Mouse (Mus musculus) frontal cortex, postnatal 36 days (tissue): ENCODE measurements around the gene Ces4a.
A peak's percentile ranks its signal among the peaks of the same experiment; 100 is the strongest.
"Not testable (repeated sequence)": the region's sequence is repeated elsewhere in the genome, so short reads cannot be mapped to it uniquely, and the experiment has no call there.

ENCODE experiments used
- DNase-seq, 2 experiments: peaks; one replicate each; pipeline ENCODE4 v3.0.0; 2022; ENCODE audit warnings: low spot score in 2 of 2

The Ces4a gene

DNA sequence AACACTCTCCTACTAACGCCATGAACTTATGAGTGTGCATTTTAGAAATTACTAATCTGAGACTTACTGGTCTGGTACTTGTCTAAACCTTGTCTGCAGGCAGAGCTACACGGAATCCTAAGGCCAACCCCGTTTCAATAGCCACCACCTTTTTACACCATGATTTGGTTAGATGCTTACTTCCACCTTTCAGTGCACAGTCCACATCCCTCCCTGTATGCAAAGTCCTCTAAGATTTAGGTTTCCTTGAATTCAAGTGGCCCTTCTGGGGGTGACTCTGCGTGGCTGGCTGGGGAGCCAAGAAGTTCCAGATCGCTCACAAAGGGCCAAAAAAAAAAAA lies 38.4 kb downstream of the Ces4a start:
- no peak for DNase-seq

DNA sequence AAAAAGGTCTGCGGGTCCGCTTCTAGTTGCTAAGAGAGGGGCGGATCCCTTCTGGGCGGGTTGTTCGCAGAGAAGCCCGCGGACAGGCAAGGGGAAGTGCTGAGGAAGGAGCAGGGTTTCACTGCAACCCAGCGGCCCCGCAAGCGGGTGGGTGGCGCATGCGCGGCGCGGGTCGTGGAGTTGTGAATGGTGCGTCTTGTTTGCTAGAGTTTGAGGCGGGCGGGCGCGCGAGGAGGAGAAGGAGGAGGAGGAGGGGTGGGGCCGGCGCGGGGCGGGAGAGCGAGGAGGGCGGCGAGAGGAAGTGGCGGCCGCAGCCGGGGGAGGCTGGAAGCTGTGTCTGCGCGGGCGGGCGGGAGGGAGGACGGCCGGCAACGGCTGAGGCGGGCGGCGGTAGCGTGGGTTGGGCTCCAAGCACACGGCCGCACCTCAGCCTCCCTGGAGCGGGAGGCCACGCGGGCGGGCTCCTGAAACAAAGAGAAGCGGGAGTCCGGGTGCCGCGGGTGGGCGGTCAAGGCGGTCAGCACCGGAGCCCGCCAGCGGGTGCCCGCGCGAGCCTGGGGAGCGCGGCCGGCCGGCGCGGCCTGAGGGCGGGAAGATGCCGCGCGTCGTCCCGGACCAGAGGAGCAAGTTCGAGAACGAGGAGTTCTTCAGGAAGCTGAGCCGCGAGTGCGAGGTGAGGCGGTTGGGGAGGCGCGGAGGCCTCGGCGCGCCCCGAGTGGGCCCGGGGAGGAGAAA lies 38.9 kb downstream of the Ces4a start, which contains the start of gene Cbfb:
Gene Cbfb (plus strand): TSS at position 294 of the 735 bp plus-strand sequence.
- peak; percentile 91 to 92 for DNase-seq

DNA sequence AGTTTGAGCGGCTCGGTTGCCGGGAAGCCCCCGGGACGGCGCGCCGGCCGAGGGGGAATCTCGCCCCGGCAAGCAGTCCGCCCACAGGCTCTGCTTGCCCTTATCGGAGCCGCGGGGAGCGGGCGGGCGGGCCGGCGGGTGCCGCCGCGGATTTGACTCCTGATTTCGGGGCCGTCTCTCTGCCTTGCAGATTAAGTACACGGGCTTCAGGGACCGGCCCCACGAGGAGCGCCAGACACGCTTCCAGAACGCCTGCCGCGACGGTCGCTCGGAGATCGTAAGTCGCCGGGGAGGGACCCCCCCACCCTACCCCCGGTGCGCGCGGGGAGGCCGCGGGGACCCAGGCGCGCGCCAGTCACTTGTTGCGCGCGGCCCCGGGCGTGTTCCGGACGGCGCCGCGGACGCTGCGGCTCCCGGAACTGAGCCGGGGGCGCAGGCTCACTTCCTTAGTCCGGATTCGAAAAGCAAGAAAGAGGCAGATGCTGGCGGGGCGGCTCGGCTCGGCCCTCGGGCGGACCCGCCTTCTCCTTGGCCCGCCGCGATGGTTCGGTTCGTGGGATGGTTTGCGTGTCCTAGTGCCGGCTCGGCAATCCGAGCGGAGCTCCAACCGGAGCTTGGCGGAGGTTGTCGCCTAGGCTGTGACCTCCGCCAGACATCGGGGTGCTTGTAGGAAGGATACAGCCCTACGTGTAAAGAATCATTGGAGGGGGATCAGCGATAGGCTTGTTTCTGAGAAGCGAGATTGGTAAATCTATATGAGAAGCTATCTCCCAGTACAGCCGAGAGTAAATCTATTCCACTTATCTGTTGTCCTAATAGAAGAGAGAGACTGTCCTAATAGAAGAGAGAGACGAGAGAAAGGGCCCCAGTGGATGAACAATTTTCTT lies 39.8 kb downstream of the Ces4a start:
- peak; percentile 39 to 53 for DNase-seq

DNA sequence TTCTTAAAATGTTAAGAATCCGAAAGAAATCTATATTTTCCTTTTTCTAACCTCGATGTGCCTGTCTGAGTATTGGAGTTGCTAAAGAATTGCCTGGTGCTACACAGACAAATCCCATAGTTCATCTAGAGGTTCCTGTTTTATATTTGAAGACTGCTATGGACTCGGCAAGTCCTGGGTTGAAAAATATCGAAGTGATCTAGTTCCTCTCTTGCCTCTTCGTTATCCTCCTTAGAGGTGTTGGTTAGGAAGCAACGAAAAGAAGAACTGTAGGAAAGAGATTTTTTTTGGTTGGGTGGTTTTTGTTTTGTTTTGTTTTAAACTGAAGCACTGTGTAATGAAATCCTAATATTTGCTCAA lies 40.4 kb downstream of the Ces4a start:
- no peak for DNase-seq

DNA sequence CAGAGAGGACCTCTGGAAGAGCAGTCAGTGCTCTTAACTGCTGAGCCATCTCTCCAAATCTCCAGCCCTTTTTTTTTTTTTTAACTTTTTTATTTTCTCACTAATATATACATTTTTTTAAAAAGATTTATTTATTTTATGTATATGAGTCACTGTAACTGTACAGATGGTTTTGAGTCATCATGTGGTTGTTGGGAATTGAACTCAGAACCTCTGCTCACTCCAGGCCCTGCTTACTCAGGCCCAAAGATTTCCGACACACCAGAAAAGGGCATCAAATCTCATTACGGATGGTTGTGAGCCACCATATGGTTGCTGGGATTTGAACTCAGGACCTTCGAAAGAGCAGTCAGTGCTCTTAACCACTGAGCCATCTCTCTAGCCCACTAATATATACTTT lies 43.7 kb downstream of the Ces4a start:
- DNase-seq, result not testable (repeated sequence)

DNA sequence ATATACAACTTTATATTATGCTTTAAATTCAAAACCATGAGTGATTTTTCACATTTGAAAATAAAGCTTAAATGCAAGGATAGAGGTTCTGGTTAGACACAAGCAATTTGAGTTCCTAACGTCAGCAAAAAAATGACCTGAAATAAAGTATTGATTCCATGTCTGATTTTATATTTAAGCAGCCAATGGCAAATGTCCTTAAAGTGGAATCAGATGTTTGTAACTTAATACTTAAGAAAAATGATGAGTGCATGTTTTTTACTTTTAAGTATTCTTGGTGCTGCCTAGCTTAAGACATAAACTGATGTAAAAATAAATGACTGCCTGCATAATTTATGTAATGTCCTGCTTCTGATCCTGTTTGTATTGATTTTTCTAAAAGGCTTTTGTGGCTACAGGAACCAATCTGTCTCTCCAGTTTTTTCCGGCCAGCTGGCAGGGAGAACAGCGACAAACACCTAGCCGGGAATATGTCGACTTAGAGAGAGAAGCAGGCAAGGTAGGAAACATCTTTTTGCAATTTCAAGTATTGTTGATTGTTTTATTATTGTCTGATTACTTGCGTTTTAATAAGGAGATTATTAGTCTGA lies 46.7 kb downstream of the Ces4a start:
- no peak for DNase-seq

DNA sequence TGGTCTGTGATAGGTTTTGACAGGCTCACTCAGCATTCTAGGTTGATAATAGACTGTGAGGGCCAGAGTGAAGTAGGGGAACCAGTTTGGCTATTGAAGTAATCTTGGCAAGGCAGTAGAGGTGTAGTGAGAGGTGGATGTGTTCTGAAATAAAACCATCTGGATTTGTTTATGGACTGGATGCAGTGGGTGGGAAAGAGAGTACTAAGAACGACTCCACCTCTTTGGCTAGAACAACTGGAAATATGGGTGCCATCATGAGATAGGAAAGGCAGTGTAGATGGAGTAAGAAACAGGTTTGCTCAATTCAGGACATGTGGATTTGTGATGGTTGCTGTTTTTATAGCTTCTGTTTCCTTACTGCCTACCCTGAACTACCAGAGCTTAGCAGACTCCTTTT lies 50.6 kb downstream of the Ces4a start:
- no peak for DNase-seq

DNA sequence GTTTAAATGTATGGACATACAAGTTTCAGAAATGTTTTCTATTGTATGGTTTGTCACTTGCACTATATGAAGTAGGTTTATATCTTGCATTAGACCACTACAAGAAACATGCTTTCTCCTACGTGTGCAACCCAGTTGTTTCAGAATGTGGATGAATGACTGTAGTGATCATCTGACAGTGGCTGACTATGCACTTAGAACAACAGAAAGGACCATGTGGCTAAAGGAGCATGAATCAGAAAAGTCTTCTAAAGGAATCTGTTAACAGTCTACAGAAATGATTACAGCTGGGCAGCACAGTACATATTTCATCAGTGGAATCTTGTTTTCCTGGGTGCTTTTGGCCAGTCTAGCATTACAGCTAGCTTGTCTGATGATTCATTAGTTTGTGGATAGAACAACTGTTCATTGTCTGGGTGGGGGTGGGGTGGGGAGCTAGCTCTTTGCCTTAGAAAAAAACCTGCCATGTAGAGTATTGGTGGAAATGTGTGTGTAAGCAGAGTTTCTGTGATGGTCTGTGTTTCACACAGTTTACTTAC lies 54.9 kb downstream of the Ces4a start:
- no peak for DNase-seq

DNA sequence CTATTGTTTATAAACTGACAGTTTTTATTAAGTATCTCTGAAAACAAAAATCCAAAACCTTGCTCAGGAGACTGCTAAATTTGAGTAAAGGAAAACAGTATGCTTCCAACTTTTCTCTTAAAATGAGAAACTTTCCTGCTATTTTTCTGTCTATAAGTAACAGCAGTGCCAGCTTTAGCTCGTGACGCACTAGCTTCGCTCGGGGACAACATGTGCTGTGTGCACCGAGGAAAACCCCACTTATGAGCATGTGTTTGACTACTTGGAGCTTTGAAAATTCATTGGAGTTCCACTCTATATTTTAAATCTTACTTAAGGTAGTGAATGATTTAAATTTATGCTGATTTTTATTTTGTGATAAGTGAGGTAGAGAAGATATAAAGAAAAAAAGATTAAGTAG lies 60.6 kb downstream of the Ces4a start:
- DNase-seq, result no peak
